Mouse (Mus musculus): Measurements from ENCODE around the gene Zfp3.

Zfp3 gene

GRCm38 (mm10) chr11:70763936-70764808 is at the start of gene Zfp3:
TSS of gene Zfp3 (plus strand) at chr11:70764209.
- peak; percentile 49 to 79 for DNase-seq (ENCODE audit: low spot score in 2 of 2)

- no peak for DNase-seq (ENCODE audit: low spot score in 2 of 2)
Observed at GRCm38 (mm10) chr11:70715832-70716231, 48.2 kb upstream of the Zfp3 start.

GRCm38 (mm10) chr11:70718481-70718880 is 45.5 kb upstream of the Zfp3 start:
- no peak for DNase-seq (ENCODE audit: low spot score in 2 of 2)

GRCm38 (mm10) chr11:70720567-70720966 is 43.4 kb upstream of the Zfp3 start:
- DNase-seq (ENCODE audit: low spot score in 2 of 2), result no peak

GRCm38 (mm10) chr11:70721072-70721471 is 42.9 kb upstream of the Zfp3 start:
- DNase-seq (ENCODE audit: low spot score in 2 of 2), result no peak

GRCm38 (mm10) chr11:70724706-70725105 is 39.3 kb upstream of the Zfp3 start:
- no peak for DNase-seq (ENCODE audit: low spot score in 2 of 2)

GRCm38 (mm10) chr11:70726585-70726984 is 37.4 kb upstream of the Zfp3 start:
- no peak for DNase-seq (ENCODE audit: low spot score in 2 of 2)

GRCm38 (mm10) chr11:70727385-70727784 is 36.6 kb upstream of the Zfp3 start:
- no peak for DNase-seq (ENCODE audit: low spot score in 2 of 2)

- no peak for DNase-seq (ENCODE audit: low spot score in 2 of 2)
Observed at GRCm38 (mm10) chr11:70730427-70731038, 33.5 kb upstream of the Zfp3 start.

GRCm38 (mm10) chr11:70731178-70731577 is 32.8 kb upstream of the Zfp3 start:
- no peak for DNase-seq (ENCODE audit: low spot score in 2 of 2)

- DNase-seq (ENCODE audit: low spot score in 2 of 2), result no peak
Observed at GRCm38 (mm10) chr11:70733256-70733655, 30.8 kb upstream of the Zfp3 start.

GRCm38 (mm10) chr11:70737749-70738148 is 26.3 kb upstream of the Zfp3 start:
- DNase-seq (ENCODE audit: low spot score in 2 of 2), result no peak

GRCm38 (mm10) chr11:70741603-70742002 is 22.4 kb upstream of the Zfp3 start:
- no peak for DNase-seq (ENCODE audit: low spot score in 2 of 2)

- no peak for DNase-seq (ENCODE audit: low spot score in 2 of 2)
Observed at GRCm38 (mm10) chr11:70742117-70742516, 21.9 kb upstream of the Zfp3 start.

- no peak for DNase-seq (ENCODE audit: low spot score in 2 of 2)
Observed at GRCm38 (mm10) chr11:70742581-70743459, 21.2 kb upstream of the Zfp3 start.

- DNase-seq (ENCODE audit: low spot score in 2 of 2), result no peak
Observed at GRCm38 (mm10) chr11:70745636-70746035, 18.4 kb upstream of the Zfp3 start.

GRCm38 (mm10) chr11:70747876-70748545 is 16.0 kb upstream of the Zfp3 start:
- no peak for DNase-seq (ENCODE audit: low spot score in 2 of 2)

GRCm38 (mm10) chr11:70752337-70753017 is 11.5 kb upstream of the Zfp3 start:
- no peak for DNase-seq (ENCODE audit: low spot score in 2 of 2)

- no peak for DNase-seq (ENCODE audit: low spot score in 2 of 2)
Observed at GRCm38 (mm10) chr11:70753146-70753545, 10.9 kb upstream of the Zfp3 start.

GRCm38 (mm10) chr11:70754476-70754875 is 9.5 kb upstream of the Zfp3 start:
- no peak for DNase-seq (ENCODE audit: low spot score in 2 of 2)

- DNase-seq (ENCODE audit: low spot score in 2 of 2), result no peak
Observed at GRCm38 (mm10) chr11:70754958-70755357, 9.1 kb upstream of the Zfp3 start.

Measured in cerebellum, postnatal 4 days (tissue).